Mouse (Mus musculus) telencephalon, adult 2 months (tissue): ENCODE results near the gene Selplg.
"Not testable (repeated sequence)": the region's sequence is repeated elsewhere in the genome, so short reads cannot be mapped to it uniquely, and the experiment has no call there.

Source experiments
- DNase-seq: peaks from one replicate; pipeline ENCODE4 v3.0.0-alpha.2; 2011; ENCODE audit warnings: low read depth, low spot score

Gene Selplg

GRCm38 (mm10) chr5:113791197-113792095 is 41.0 kb downstream of the Selplg start:
- no peak for DNase-seq

GRCm38 (mm10) chr5:113790453-113791196 is 41.8 kb downstream of the Selplg start:
- DNase-seq, result no peak

GRCm38 (mm10) chr5:113789075-113789788 is 43.2 kb downstream of the Selplg start:
- no peak for DNase-seq

GRCm38 (mm10) chr5:113788645-113789044 is 43.8 kb downstream of the Selplg start:
- DNase-seq, result no peak

GRCm38 (mm10) chr5:113786985-113787384 is 45.5 kb downstream of the Selplg start:
- no peak for DNase-seq

GRCm38 (mm10) chr5:113784104-113784503 is 48.3 kb downstream of the Selplg start:
- DNase-seq, result not testable (repeated sequence)

- no peak for DNase-seq
Observed at GRCm38 (mm10) chr5:113783581-113784001, 48.9 kb downstream of the Selplg start.

GRCm38 (mm10) chr5:113782624-113783023 is 49.8 kb downstream of the Selplg start:
- no peak for DNase-seq

GRCm38 (mm10) chr5:113781875-113782274 is 50.6 kb downstream of the Selplg start:
- no peak for DNase-seq

- no peak for DNase-seq
Observed at GRCm38 (mm10) chr5:113781254-113781653, 51.2 kb downstream of the Selplg start.

- no peak for DNase-seq
Observed at GRCm38 (mm10) chr5:113780763-113781162, 51.7 kb downstream of the Selplg start.

GRCm38 (mm10) chr5:113780082-113780752 is 52.2 kb downstream of the Selplg start:
- no peak for DNase-seq

GRCm38 (mm10) chr5:113779569-113779968 is 52.9 kb downstream of the Selplg start:
- no peak for DNase-seq

GRCm38 (mm10) chr5:113777728-113778127 is 54.7 kb downstream of the Selplg start:
- DNase-seq, result not testable (repeated sequence)

GRCm38 (mm10) chr5:113776896-113777226 is 55.6 kb downstream of the Selplg start:
- DNase-seq, result no peak

GRCm38 (mm10) chr5:113776128-113776895 is 56.1 kb downstream of the Selplg start:
- no peak for DNase-seq

GRCm38 (mm10) chr5:113775585-113775984 is 56.9 kb downstream of the Selplg start:
- DNase-seq, result no peak

- peak; percentile 31 for DNase-seq
Observed at GRCm38 (mm10) chr5:113773664-113774063, 58.8 kb downstream of the Selplg start.

GRCm38 (mm10) chr5:113772905-113773519 is 59.4 kb downstream of the Selplg start:
- no peak for DNase-seq

- peak; percentile 92 for DNase-seq
Observed at GRCm38 (mm10) chr5:113772450-113772895, 60.0 kb downstream of the Selplg start, which contains the start of the genes Sart3 and Iscu. TSS of gene Sart3 (minus strand) at chr5:113772510. TSS of gene Iscu (plus strand) at chr5:113772748.
